Mouse (Mus musculus) CD4-positive, CD25-positive, alpha-beta regulatory T cell, adult 2 months (primary cell): ENCODE results near the gene Cdkn2aipnl.

Experiments
- DNase-seq: peaks from one replicate; pipeline ENCODE4 v3.0.0-alpha.2; 2012; ENCODE audit warnings: low read depth, low spot score

The Cdkn2aipnl gene

DNA sequence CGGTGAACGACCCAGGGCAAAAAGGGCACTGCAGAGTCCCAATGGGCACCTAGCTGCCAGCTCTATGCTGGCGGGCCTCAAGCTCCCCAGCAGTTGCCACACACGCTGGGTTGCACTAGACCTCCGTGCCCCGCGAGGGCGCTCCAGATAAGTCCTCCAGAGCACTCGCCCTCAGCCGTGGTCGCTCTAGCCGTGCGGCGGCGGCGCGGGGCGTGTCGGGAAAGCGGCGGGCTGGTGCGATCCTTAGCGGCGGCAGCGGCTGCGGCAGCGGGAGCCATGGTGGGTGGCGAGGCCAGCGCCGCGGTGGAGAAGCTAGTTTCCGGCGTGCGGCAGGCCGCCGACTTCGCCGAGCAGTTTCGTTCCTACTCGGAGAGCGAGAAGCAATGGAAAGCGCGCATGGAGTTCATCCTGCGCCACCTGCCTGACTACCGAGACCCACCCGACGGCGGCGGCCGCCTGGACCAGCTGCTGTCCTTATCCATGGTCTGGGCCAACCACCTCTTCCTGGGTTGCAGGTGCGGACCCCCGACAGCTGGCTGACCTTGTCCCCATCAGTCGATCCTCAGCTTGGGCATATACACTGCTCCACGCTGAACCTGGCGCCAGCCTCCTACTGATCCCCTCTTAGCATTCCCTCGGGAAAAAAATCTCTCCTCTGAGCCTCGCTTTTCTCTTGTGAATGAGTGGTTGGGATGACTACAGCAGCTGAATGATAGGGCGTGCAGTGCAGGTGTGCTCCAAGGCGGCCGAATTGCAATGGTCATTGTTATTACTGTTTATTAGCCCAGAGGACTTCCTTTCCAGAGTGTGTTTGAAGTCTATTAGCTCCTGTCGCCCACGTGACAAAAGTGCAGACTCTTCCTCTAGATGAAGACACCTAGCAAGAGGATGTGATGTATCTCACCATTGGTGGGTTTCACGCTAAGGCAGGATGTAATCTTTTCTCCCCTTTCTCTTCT lies at the start of gene Cdkn2aipnl:
Gene Cdkn2aipnl (plus strand): TSS at position 219 of the 959 bp plus-strand sequence.
- peak; percentile 99 for DNase-seq

DNA sequence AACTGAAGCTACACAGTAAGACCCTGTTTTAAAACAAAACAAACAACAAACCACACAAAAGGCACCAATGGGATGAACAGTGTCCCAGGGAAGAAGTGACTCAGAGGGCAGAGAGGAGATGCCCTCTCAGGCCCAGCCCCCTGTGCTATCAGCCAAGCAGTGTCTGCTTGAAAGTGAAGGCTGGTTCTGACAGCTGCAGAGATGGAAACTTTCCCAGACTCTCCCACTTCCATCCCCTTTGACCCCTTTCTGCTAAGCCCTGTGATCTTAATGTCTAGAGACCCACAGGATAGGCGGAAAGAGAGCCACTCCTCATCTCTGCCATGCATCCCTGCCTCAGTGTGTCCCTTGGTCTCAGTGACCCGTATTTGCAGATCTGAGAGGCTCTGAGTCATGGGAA lies 49.5 kb upstream of the Cdkn2aipnl start:
- DNase-seq: no peak

DNA sequence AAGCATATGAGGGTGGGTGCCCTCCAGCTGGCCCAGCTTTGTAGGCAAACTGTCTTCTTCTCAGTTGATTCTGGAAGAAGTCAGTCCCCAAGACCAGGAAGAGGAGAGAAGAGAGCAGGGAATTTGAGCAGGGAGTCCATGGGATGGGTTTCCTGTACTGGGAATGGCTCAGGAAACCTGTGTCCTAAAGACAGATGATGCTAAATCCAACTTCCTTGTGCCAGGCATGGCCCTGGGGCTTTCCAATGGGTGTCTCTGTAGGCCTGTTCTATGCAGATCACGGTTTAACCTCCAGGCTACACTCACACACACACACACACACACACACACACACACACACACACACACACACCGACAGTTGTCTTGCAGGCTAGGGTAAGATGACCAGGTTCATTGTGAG lies 48.9 kb upstream of the Cdkn2aipnl start:
- DNase-seq: no peak

DNA sequence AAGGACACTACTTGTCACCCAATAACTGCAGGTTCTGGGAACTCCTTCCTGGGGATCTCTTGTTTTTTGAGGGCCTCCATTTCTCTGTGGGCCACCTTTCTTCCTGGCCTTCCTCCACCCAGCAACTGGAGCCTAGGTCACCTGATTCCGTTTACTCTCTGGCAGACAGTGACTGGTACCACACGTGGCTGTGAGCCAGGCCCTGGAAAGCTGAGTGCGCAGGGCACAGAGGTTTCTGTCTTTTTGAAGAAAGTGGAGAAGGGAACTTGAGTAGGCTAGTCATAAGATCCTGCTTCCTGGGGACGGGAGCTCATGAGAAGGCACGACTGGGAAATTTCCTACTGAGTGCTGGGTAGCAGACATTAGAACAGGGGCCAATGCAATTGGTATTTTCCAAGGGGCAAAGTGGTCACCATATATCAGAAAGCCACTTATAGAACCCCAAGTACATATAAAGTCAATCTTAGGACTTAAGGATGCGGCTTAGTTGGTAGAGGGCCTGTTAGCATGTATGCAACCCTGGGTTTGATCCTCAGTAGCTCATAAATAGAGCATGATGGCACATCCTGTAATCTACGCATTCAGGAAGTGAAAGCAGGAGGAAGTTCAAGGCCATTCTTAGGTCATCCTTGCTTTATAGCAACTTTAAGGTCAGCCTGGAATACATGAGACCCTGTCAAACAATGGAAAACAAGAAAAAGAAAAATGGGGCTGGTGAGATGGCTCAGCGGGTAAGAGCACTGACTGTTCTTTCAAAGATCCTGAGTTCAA lies 45.9 kb upstream of the Cdkn2aipnl start:
- no peak for DNase-seq

DNA sequence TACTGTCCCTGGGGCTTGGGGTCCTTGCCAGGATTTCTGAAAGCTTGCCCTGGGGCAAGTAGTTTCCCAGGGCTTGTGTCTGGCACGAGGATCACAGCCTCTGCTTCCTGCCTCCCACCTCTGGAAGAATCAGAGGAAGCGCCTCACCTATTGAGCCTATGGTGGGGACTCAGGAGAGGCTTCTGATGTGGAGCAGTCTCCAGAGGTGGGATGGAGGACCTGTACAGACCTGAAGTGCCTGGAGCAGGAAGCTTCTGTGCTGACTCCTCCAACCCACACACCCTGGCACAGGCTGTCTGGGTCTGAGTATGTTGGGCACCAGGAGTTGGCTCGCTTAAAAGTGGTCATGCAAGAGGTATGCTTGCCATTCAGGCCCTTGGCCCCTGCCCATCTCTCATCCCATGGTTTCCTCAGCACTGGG lies 45.0 kb upstream of the Cdkn2aipnl start:
- no peak for DNase-seq

DNA sequence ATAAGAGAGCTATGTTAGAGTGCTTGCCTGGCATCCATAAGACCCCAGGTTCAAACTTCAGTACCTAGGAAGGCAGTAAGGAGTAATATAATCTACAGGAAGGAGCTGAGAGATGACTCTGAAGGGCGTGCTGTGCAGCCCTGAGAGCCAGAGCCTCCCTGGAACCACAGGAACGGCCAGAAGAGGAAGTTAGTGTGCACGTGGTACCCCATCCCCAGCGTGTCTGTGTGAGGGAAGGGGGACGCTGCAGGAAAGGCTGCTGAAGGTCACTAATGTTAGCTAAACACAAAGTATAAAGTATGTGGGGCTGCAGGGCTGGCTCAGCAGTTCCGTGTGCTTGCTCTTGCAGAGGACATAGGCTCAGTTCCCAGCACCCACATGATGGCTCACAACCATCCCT lies 41.9 kb upstream of the Cdkn2aipnl start:
- peak; percentile 23 for DNase-seq

DNA sequence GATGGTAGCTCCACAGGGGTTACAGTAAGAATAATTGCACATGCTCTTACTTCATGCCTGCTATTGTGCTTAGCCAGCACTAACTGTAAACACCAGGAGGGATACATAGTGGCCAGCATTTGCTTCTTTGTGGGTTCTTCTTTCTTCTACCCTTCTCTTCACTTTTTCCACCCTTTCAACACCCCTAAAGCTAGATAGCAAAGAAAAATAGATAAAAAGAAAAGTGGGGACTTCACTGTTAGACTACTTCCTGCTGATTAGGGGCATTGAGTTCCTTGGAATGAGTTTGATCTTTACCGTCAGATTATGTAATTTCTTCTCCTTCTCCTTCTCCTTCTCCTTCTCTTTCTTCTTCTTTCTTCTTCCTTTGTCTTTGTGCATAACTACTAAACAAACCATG lies 41.1 kb upstream of the Cdkn2aipnl start:
- DNase-seq: no peak

DNA sequence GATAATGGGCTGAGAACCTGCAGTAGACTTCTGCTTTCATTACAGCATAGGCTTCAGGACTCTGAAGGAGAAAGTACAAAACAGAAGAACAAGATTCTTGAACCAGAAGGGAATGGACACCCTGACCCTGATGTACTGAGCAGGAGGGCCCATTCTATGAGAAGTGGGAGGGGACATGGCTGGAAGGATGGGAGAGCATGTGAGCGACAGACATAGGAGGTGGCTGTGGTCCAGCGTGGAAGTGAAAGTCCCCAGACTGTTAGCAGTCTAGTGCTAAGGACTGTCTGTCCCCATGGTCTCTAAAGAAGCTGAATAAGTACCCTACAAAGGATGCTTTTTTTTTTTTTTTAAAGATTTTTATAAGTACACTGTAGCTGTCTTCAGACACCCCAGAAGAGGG lies 40.4 kb upstream of the Cdkn2aipnl start:
- DNase-seq: no peak

DNA sequence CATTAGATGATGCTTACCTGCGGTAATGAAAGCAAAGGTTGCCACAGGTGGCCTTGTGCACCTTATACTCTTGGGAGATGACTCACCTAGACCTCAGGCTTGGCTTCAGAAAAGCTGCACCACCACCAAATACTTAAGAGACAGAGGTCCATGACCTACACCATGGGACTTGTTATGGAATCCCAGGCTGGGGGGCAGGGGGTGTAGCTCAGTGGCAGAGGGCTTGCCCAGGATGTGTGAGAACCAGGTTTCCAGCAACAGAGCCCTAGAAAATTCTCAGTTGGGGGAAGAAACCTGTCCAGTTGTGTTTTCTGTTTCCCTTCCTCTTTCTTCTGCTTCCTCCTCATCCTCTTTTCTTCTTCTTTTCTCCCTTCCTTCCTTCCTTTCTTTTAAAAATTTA lies 36.3 kb upstream of the Cdkn2aipnl start:
- no peak for DNase-seq

DNA sequence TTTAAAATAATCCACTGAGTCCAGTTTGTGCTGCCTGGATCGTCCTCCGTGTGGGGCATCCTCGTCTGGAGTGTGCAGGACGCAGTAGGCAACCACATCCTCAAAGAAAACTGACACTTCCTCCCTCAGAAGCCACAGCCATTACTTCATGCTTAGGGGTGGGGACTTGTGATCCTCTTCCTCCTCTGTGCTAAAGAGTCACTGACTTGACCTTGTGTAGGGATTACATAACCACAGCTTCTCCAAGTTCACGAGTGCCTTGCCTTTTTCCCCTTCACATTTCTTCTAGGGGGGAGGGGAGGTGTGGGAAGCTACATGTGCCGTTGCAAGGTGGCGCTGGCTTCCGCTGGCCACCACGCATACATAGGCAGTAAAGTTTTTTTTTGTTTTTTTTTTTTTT lies 35.7 kb upstream of the Cdkn2aipnl start:
- peak; percentile 71 for DNase-seq

DNA sequence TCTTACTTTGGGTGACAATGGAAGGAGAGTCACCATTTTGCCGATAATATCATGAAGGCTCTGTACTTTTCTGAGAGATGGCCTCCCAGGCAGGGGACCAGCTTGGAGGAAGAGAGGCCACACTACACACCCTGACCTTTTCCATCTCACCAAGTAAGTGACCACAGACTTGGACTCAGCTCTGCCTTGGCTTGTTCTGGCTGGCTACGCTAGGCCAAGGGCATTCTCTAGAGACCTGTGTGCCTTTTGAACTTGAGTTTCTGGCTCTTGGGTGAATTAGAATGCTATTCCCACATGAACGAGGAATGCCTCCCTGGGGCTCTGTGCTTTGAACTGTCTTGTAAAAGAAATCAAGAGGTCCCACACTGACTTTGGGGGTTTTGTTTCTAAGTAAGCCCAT lies 33.2 kb upstream of the Cdkn2aipnl start:
- DNase-seq: no peak

DNA sequence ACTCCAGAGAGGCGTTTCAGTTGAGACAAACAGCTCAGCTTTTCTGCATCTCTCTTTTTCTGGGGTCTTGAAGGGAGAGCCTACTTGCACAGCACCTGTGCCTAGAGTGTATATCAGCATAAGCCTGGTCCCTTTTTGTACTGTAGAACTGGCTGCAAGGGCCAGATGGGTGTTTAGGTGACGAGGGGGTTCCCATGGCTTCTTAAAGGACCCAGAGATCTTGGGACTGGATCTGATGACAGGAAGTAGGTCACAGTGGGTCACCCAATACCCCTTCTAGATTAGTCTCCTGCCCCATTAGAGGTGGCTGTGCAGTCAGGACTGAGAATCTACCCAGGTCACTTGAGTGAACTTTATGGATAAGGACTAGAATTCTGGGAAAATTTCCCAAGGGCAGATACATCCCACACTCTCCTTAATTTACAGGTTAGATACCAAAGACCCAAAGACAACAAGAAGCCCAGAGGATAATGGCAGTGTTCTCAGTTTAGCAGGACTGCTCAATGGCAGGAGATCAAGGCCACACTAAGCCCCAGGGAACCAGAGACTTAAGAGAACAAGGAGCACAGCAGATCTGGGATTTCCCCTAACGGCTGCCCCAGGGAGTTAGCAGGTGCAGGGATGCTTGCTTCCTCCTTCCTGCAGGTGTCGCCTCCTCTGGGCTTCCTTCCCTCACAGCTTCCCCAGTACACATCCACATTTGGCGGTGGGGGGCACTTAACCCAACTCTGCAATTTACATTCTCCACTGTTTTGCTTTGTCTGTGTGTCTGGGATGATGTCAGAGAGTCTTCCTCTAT lies 31.6 kb upstream of the Cdkn2aipnl start:
- peak; percentile 70 for DNase-seq

DNA sequence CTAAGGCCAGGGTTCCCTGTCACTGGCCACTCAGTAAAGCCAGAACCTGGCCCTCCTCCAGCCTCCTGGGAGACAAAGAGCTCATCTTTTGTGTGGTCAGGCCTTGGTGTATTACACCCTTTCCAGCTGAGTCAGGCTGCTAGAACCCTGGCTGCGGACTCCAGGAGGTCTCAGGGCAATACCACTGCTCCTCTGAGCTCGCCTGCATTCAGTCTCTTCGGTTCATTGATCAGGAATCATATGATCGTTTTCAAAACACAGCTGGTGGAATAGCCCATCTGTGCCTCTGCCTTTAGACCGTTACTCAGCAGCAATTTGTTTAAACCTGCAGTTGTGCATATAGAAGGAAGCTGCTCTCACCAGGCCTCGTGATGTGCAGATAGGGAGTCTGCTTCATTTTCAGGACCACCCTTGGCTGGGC lies 30.1 kb upstream of the Cdkn2aipnl start:
- DNase-seq: no peak

DNA sequence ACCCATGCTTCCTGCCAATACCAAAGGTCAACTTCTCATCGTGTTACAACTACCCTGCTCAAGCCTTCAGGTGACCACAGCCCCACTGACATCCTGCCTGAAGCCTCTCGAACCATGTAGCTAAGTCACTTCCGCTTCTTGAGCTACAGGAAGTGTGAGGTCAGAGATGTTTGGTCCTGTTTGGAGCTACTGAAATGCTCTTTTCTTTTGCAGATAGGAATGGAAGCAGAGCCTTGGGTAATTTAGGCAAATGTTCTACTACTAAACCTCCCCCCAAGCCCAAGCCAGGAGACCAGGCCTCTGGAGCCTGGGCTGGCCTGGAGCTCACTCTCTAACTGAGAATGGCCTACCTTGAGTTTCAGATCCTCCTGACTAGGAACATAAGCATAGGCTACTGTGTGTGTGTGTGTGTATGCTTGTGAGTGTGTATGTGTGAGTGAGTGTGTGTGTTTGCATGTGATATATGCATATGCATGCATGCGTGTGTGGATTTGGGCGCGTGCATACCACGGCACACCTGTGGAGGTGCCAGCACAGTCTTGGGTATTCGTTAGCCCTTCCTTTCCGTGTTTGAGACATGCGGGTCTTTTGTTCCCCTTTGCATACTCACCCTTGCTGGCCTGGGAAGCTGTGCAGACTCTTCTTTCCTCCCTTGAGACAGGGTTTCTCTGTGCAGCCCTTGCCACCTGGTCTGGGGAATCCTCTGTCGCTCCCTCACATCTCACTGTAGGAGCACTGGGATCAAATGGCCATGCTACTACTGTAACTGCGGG lies 28.5 kb upstream of the Cdkn2aipnl start:
- DNase-seq: peak; percentile 64

DNA sequence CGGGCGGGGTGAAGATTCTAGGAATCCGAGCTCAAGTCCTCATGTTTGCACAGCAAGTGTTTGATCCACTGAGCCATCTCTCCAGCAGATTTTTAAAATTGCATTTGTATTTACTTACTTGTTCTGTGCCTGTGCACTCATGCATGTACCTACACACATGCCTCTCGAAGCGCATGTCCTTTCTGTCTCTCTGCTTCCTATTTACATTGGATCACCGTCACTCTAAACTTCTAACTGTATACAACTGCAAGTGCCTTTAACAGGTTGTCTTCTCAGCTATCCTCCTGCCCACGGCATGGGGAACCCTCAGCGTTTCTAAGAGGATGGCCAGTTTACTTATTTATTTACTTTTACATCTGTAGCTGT lies 27.9 kb upstream of the Cdkn2aipnl start:
- no peak for DNase-seq

DNA sequence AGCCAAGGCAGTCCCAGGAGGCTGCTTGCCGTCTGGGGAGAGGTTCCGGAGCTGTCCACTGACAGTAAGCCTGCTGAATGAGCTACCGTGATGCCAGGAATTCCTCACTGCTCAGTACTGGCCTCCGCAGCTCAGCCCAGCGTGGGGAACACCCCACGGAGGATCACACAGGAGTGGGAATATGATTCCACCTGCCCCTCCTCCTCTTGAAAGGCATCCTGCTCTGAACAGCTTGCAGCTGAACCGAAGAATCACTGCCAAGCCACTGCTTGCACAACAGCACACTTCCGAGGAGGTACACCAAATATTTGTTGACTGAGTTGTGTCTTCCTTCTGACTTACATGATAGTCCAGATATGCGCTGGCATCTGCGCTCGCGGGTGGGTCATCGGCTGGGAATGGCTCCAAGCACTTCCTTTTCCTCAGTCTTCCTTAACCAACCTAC lies 26.9 kb upstream of the Cdkn2aipnl start:
- DNase-seq: no peak

DNA sequence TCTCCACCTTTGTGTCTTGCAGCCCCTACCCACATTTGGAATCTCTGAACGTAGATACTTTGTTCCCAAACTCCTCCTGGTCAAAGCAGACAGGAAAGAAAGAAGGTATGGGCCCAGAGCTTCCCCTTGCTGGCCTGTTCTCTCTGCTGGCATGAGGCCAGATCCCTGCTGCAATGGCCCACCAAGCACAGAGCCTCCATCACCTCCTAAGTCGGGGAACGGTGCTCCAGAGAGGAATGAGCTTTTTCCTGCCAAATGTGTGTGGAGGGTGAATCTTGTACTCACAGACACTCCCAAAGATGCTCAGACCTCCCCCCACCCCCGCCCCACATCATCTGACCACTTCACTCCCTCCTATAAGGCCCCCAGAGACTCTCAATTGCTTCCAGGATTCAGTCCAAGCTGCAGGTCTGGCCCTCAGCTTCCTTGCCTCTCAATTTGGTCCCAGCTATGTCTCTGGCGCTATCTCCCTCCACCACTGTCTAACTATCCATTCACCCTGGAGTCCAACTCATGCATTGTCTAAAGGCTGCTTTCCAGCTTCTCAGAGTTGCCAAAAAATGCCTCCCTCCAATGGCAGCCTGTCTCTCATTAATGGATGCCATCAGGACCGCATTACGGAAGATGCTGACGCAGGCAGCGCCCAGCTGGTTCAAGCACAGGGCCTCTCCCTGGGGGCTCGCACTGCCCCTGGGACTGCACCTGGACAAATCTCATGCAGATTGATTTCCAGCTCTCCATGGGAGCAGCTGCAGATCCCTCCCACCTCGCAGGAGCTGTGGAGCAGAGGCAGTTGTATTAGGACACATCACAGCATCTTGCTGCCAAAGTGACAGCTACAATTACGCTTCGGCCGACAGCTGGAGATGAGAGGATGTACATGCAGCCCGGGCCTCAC lies 24.6 kb upstream of the Cdkn2aipnl start:
- no peak for DNase-seq

DNA sequence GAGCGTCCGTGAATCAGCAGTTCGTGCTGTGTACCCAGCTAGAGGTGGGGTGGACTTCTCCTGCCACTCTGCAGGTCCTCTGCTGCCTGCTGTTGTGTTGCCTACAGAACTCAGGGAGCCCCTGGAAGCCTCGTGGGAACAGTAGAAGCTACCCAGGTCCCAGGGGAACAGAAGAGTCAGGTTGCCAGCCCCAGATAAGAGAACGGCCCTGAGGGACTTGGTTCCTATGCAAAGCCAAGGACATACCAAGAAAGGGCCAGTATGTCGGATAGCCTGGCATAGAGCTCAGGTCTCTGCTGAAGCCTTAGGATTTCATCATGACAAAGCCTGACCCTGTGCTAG lies 24.0 kb upstream of the Cdkn2aipnl start:
- DNase-seq: no peak

DNA sequence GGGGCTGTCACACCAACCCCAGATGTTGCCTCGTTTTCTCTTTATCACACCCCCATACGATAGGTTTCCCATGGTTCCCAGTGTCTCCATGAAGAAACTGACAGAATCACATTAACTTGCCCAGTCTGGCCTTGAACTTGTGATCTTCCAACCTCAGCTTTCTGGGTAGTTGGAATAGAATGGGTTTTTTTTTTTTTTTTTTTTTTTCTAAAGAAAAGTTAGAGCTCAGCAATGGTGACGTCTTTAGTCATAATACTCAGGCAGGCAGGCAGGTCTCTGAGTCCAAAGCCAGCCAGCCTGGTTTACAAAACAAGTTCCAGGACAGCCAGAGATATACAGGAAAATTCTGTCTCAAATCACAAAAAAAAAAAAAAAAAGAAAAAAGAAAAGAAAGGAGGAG lies 23.2 kb upstream of the Cdkn2aipnl start:
- DNase-seq: no peak

DNA sequence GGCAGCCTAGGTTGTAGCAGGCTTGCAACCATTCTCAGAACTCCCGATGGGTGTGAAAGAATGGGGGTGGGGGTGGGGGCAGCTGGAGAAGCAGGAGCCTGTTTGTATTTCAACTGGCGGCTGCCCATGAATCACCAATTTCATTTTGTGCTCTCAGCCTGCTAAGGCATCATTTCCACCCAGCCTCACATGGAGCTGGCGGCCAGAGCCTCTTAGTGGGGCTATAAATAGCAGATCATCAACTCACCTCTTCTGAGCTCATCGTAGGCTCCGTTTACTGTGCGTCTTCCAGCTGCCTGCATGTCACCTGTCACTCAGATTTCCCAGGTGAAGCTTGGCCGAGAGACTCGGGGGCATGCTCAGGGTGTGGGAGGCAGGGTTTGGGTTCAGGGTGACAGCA lies 21.9 kb upstream of the Cdkn2aipnl start:
- no peak for DNase-seq
